Mouse (Mus musculus): Measurements from ENCODE around the gene Hnrnpf.

Hnrnpf gene

DNA sequence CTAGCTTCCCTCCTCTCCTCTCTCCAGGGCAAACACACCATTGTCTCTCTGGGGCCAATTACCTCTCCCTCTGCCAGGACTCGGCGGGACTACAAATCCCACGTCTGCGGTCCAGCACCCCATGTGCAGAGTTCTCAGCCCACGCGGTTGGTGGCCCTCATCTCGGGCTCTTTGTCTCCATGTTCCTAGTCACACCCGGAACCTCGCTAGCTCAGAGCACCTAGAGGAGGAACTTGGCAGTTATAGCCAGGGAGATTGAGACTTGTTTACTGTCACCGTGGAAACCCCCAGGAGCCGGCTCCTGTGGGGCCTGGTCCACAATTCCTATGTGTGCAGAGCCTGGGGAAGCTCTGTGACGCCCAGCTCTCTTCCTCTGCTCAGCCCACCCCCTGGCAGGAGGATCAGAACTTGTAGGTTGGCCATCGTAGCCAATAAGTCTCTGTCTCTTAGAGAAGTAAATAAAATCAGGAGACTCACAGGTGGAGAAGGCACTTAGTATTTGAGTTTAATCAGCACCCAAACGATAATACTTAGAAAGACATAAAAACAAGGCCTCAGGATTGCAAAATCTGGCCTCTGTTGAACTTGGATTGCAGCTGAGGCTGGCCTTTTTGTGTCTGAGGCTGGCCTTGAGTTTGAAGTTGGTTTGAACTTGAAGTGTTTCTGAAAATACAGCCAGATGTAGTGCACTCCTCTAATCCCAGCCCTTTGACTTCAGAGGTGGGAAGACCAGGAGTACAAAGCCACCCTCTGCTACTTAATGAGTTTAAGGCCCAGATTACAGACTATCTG, 8.6 kb upstream of the Hnrnpf start:
- DNase-seq (ENCODE audit: low spot score in 2 of 2) = peak in 1 of 2 experiments; percentile 41

DNA sequence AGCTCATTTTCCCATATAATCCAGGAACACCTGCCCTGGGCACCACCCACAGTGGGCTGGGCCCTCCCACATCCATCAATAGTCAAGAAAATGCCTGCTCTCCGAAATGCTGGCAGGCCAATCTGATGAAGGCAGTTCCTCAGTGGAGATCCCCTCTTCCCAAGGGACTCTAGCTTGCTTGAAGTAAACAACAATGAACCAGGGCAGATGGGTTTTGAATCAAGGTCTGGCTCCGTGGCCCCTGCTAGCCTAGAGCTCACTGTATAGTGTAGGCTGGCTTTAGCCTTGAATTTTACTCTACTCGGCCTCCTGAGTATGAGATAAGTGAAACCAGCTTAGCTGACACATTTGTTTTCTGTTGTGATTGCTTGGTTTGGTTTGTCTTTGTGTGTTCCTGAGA, 7.7 kb upstream of the Hnrnpf start:
- DNase-seq (ENCODE audit: low spot score in 2 of 2) = no peak

DNA sequence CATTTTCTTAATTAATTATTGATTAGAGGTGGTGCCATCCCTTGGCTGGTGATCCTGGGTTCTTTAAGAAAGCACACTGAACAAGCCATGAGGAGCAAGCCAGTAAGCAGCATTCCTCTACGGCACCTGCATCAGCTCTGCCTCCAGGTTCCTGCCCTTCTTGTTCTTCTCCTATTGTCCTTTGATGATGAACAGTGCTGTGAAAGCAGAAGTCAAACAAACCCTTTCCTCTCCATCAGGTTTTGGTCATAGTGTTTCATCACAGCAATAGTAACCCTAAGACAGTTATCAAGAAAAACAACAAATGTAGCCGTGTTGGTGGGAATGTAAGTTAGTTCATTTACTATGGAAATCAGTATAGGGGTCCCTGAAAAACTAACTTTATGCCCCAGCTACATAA, 6.7 kb upstream of the Hnrnpf start:
- no peak for DNase-seq (ENCODE audit: low spot score in 2 of 2)

- no peak for DNase-seq (ENCODE audit: low spot score in 2 of 2)
Measured at GRCm38 (mm10) chr6:117897800-117898199, 2.3 kb upstream of the Hnrnpf start.

- no peak for DNase-seq (ENCODE audit: low spot score in 2 of 2)
Measured at GRCm38 (mm10) chr6:117901510-117902402, 1.6 kb downstream of the Hnrnpf start.

GRCm38 (mm10) chr6:117902556-117902955, 2.4 kb downstream of the Hnrnpf start:
- no peak for DNase-seq (ENCODE audit: low spot score in 2 of 2)

DNA sequence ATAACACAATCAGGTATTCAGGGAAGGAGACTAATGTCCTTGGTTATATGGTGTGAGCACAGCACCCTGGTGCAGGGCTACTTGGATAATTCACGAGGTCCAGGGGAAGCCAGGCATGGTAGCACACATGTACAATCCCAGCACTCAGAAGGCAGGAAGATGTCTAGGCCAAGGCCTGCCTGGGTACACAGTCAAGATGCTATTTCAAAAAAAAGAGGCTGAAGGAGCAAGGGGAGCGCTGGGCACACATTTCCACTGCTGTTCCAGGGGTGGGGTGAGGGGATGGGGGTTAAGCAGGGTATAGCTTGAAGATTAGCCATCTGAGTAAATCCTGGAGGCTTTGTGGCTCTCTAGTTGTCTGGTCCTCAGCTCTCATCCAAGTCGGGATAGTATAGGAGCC, 3.7 kb downstream of the Hnrnpf start:
- DNase-seq (ENCODE audit: low spot score in 2 of 2) = no peak

DNA sequence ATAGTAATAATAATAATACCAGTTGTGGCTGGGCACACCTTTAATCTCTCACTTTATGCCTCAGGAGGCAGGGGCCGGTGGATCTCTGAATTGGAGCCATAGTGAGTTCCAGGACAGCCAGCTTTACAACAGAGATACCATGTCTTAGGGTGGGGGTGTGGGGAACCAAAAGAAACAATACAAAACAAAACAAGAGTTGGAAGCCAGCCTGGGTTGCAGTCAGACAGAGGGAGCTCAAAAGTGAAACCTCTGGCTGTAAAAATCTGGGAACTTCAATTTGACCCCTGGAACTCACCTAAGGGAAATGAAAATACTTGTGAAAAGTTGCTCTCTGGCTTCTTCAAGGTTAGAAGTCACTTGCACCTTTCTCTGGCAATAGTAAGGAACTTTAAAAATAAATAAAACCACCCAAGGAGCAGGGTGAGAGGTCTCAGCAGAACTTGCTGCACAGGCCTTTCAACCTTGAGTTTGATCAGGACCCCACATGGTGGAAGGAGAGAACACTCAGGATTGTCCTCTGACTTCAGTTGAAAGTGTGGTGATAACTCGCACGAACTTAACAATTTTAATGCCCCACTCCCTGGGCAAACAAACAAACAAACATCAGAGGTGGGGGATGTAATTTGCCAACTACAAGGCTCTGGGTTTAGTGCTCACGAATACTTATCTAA, 5.3 kb downstream of the Hnrnpf start:
- no peak for DNase-seq (ENCODE audit: low spot score in 2 of 2)

DNA sequence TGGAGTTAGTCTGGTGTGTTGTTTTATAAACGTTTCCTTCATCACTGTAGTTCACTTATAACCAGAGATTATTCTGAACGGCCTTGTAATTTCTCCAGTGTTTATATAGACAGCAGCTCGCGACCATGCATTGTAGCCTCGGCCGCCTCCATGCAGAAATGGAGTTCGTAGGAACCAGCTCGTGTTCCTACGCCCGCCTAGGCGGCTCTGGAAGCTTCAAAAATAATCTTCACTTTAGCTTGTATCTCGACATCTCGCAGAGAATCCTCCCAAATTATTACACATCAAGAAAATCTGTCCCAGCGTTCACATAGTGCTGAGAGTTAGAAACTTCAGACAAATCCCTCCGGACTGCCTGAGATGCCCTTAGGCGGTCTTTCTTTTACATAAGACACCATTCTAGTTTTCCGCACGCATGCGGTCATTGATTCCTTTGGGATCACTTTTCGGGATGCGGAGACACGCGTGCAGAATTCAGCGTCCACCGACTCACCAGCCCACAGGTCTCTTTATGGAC, 5.9 kb downstream of the Hnrnpf start:
- DNase-seq (ENCODE audit: low spot score in 2 of 2) = peak; percentile 49 to 61

GRCm38 (mm10) chr6:117906590-117907271, 6.6 kb downstream of the Hnrnpf start:
- peak; percentile 93 to 97 for DNase-seq (ENCODE audit: low spot score in 2 of 2)

DNA sequence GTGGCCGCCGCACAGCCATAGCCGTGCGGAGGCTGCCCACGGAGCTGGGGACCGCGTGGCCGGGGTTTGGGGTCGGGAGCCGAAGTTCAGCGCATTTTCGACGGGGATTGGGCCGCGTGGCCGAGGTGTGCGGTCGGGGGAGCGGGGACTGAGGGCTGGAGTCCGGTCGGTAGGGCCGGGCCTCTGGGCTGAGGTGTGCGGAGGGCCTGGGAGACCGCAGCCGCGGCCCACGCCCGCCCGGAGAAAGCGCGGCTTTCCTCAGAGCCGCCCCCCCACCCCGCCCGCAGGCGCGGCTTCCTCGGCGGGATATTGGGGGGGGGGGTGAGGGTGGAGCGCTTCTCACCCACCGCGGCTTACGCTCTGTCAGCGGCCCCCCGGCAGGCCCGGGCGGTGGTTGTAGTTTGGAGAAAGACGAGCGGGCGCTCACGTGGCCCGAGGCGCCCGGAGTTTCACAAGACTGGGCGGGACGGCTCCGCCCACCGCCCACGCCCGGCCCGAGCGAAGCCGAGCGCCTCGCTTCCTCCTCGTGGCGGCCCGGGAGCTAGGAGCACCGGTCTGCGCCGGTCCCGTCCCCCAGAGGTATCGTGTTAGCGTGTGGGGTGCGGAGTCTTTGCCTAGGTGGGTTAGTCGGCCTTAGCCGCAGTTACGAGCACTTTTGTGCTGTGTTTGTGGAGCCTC, 7.3 kb downstream of the Hnrnpf start:
- peak; percentile 81 to 92 for DNase-seq (ENCODE audit: low spot score in 2 of 2)

- no peak for DNase-seq (ENCODE audit: low spot score in 2 of 2)
Measured at GRCm38 (mm10) chr6:117907979-117908355, 7.8 kb downstream of the Hnrnpf start.

- peak in 1 of 2 experiments; percentile 33 for DNase-seq (ENCODE audit: low spot score in 2 of 2)
Measured at GRCm38 (mm10) chr6:117908424-117908900, 8.3 kb downstream of the Hnrnpf start.

DNA sequence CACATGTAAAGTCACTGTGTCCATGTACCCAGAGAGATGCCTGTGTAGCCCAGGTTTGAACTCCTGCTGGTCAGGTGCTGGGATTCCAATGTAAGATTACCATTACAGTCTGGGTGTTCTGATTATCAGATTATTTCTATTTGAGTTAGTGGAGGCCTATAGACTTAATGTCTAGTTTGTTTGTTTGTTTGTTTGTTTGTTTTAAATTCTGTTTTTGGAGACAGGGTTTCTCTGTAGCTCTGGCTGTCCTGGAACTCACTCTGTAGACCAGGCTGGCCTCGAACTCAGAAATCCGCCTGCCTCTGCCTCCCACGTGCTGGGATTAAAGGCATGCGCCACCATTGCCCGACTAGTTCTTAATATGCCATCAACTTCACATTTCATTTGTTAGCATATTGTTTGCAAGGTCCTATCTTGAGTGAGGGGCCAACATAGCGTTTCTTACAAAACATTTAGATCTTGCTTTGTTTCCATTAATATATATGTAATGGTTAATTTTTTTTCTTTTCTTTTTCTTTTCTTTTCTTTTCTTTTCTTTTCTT, 10.1 kb downstream of the Hnrnpf start:
- no peak for DNase-seq (ENCODE audit: low spot score in 2 of 2)

DNA sequence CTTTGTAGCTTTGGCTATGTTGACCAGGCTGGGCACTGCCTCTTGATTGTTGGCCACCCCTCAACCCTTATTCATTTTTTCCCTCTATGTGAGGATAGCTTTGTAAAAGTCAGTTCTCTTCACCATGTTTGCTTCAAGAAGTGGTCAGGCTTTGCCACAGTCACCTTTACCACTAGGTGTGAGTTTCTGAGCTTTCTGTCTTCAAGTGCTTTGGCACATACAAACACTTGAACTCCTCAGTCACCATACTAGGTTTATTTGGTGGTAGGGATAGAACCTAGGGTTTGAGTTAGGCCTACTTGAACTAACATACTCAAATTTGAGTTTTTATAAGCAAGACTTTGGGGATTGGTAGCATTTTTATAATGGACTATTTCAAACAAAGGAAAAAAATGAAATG, 14.4 kb downstream of the Hnrnpf start:
- DNase-seq (ENCODE audit: low spot score in 2 of 2) = no peak

GRCm38 (mm10) chr6:117916205-117916736, 16.1 kb downstream of the Hnrnpf start:
- DNase-seq (ENCODE audit: low spot score in 2 of 2) = peak in 1 of 2 experiments; percentile 23

DNA sequence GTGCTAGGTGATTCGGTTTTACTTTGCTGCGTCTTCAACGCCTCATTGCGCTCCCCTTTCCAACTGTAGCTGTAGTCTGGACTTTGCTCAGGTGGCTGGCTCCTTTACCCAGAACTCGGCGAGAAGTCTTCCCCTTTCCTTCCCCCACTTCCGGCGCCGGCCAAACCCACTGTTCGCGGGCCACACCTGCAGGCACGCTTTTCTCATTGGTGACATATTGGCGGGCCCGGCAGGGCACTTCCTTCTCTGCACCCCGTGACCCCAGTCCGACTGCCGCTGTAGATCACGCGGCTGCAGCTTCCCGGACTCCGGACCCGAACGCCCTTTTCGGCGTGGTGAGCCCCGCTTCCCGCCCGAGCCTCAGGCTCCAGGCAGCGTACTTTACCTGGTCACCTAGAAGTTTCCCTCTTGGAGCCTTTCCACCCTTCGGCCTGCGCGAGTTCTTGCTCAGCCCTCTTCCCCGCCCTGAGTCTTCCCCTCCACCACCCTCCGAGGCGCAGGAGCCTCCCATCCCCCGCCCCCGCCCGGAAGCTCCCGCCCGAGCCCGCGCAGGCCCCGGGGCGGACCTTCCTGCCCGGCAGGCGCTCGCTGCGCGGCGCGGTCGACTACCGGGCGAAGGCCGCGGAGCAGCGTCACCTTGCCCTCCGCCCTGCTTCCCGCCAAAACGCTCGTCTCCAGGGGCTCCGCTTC, 16.8 kb downstream of the Hnrnpf start:
- peak; percentile 90 to 92 for DNase-seq (ENCODE audit: low spot score in 2 of 2)

GRCm38 (mm10) chr6:117917576-117917975, 17.5 kb downstream of the Hnrnpf start:
- DNase-seq (ENCODE audit: low spot score in 2 of 2) = peak; percentile 62 to 73

- DNase-seq (ENCODE audit: low spot score in 2 of 2) = peak in 1 of 2 experiments; percentile 32
Measured at GRCm38 (mm10) chr6:117918043-117918442, 17.9 kb downstream of the Hnrnpf start.
